Mouse (Mus musculus) limb, embryonic 12.5 days (tissue): Measurements from ENCODE around the gene Gm14819. TPM values are rescaled to one million over a fixed set of nuclear protein-coding genes. Genes with fewer than 3 reads are reported as not detected.
"Not testable (repeated sequence)": the region's sequence is repeated elsewhere in the genome, so short reads cannot be mapped to it uniquely, and the experiment has no call there.

ENCODE experiments used
- ATAC-seq: fragments of 200-750 bp; cut with Nextera tagmentation; 2 replicates; pipeline ENCODE4 v1.8.0; 2017; ENCODE audit warnings: low read depth, moderate TSS enrichment; ENCODE audit not compliant: insufficient number of reproducible peaks, insufficient read depth, low FRiP score, low TSS enrichment
- H3K27ac ChIP-seq: fragments of 300-500 bp; sonication (generic); 2 replicates; pipeline ENCODE4 v1.5.1; 2016; ENCODE audit warnings: mild to moderate bottlenecking, moderate library complexity
- H3K27me3 ChIP-seq: fragments of 300-500 bp; sonication (generic); 2 replicates; pipeline ENCODE4 v1.6.1; 2016; ENCODE audit warnings: mild to moderate bottlenecking, moderate library complexity
- H3K36me3 ChIP-seq: fragments of 300-500 bp; sonication (generic); 2 replicates; pipeline ENCODE4 v1.6.1; 2016; ENCODE audit warnings: mild to moderate bottlenecking, moderate library complexity
- H3K4me1 ChIP-seq: fragments of 300-500 bp; sonication (generic); replicated peaks from 2 replicates; pipeline ENCODE4 v1.6.1; 2016
- H3K4me2 ChIP-seq: fragments of 300-500 bp; sonication (generic); 2 replicates; pipeline ENCODE4 v1.6.1; 2016; ENCODE audit warnings: mild to moderate bottlenecking, moderate library complexity
- H3K4me3 ChIP-seq: fragments of 300-500 bp; sonication (generic); replicated peaks from 2 replicates; pipeline ENCODE4 v1.5.1; 2016; ENCODE audit warnings: mild to moderate bottlenecking
- H3K9ac ChIP-seq: fragments of 300-500 bp; sonication (generic); replicated peaks from 2 replicates; pipeline ENCODE4 v1.6.1; 2016; ENCODE audit warnings: mild to moderate bottlenecking, moderate library complexity
- H3K9me3 ChIP-seq: fragments of 300-500 bp; sonication (generic); 2 replicates; pipeline ENCODE4 v1.6.1; 2016; ENCODE audit warnings: mild to moderate bottlenecking, moderate library complexity
- WGBS: fragments of 180-500 bp; shearing (Covaris S2); methylation state at CpG from one replicate; pipeline ENCODE4 v1.1.7; 2016; 5-methylcytosine and 5-hydroxymethylcytosine counted together
- polyA plus RNA-seq: library from polyadenylated mRNA; unstranded; fragments of >200 nt; fragmentation: Nextera tagmentation; extraction: Ambion mirVana; gene quantifications from 2 replicates; pipeline ENCODE4 v1.2.1, GENCODE M21; 2016

Gene Gm14819
- not detected in 2 replicates for polyA plus RNA-seq

DNA sequence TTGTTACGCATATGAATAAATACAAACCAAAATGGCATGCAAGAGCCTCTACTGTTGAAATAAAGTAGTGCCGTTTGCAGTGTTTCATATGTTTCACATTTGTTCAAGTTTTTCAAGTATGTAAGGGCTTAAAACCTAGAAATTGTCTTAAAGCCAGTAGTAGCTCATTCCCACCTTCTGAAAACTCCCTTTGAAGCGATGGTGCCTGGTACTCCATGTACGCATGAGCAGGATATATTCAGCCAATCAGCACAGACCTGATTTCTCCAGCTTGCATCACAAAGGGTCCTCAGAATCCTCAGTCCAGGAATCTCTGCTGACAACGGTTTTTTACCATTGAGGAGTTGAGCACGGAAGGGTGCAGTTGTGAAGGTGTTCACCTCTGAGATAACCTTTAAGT lies at the start of gene Gm14819:
TSS of gene Gm14819 (plus strand) at position 301 of the 400 bp plus-strand sequence.
- H3K9ac ChIP-seq, H3K27me3 ChIP-seq, H3K9me3 ChIP-seq, H3K4me2 ChIP-seq, H3K27ac ChIP-seq, ATAC-seq, H3K4me1 ChIP-seq, H3K4me3 ChIP-seq, H3K36me3 ChIP-seq: not testable (repeated sequence)
- no CpG with 5 or more reads among the region's 6 CpGs for WGBS
